Mouse (Mus musculus) embryonic facial prominence, embryonic 15.5 days (tissue): ENCODE data around the gene Hes3. TPM values are rescaled to one million over a fixed set of nuclear protein-coding genes. Genes with fewer than 3 reads are reported as not detected.

Experiments used
- ATAC-seq: fragments of 200-750 bp; cut with Nextera tagmentation; 2 replicates; pipeline ENCODE4 v1.8.0; 2017; ENCODE audit warnings: low read depth, moderate TSS enrichment; ENCODE audit not compliant: insufficient number of reproducible peaks, low FRiP score, low TSS enrichment
- H3K27ac ChIP-seq: fragments of 300-500 bp; sonication (generic); replicated peaks from 2 replicates; pipeline ENCODE4 v1.5.1; 2015; ENCODE audit warnings: mild to moderate bottlenecking, inconsistent platforms
- H3K27me3 ChIP-seq: fragments of 300-500 bp; sonication (generic); 2 replicates; pipeline ENCODE4 v1.6.1; 2015; ENCODE audit warnings: inconsistent platforms
- H3K36me3 ChIP-seq: fragments of 300-500 bp; sonication (generic); 2 replicates; pipeline ENCODE4 v1.6.1; 2015; ENCODE audit warnings: mild to moderate bottlenecking, inconsistent platforms
- H3K4me1 ChIP-seq: fragments of 300-500 bp; sonication (generic); 2 replicates; pipeline ENCODE4 v1.6.1; 2015; ENCODE audit warnings: inconsistent platforms
- H3K4me2 ChIP-seq: fragments of 300-500 bp; sonication (generic); replicated peaks from 2 replicates; pipeline ENCODE4 v1.6.1; 2015; ENCODE audit warnings: mild to moderate bottlenecking, inconsistent platforms
- H3K4me3 ChIP-seq: fragments of 300-500 bp; sonication (generic); replicated peaks from 2 replicates; pipeline ENCODE4 v1.5.1; 2015; ENCODE audit warnings: mild to moderate bottlenecking, inconsistent platforms
- H3K9ac ChIP-seq: fragments of 300-500 bp; sonication (generic); 2 replicates; pipeline ENCODE4 v1.6.1; 2015; ENCODE audit warnings: inconsistent platforms
- H3K9me3 ChIP-seq: fragments of 300-500 bp; sonication (generic); replicated peaks from 2 replicates; pipeline ENCODE4 v1.6.1; 2016; ENCODE audit warnings: inconsistent platforms
- WGBS: fragments of 180-500 bp; shearing (Covaris S2); methylation state at CpG from one replicate; pipeline ENCODE4 v1.1.7; 2015; 5-methylcytosine and 5-hydroxymethylcytosine counted together
- polyA plus RNA-seq: library from polyadenylated mRNA; unstranded; fragments of >200 nt; fragmentation: Nextera tagmentation; extraction: Ambion mirVana; gene quantifications from 2 replicates; pipeline ENCODE4 v1.2.1, GENCODE M21; 2015

The Hes3 gene
- polyA plus RNA-seq, 1 experiment from 2014 or later, result not detected

GRCm38 (mm10) chr4:152250615-152251014 lies 40.8 kb downstream of the Hes3 start:
- Histone ChIP-seq H3K9ac (no peak overlapping the region), H3K4me2 (no peak overlapping the region), H3K27me3 (no peaks in the 10 kb centered on the region), H3K4me3 (no peak overlapping the region), H3K36me3 (0 out of 2 replicates have a peak, but pooled peaks cover 4% of the 10 kb centered on the region), H3K9me3 (no peaks in the 10 kb centered on the region), H3K27ac (no peak overlapping the region), H3K4me1 (peaks cover 9% of the 10 kb centered on the region; the same call in 1 of the 2 replicates)
- 88% methylated on average over 6 of the region's 6 CpGs for WGBS
- no peak for ATAC-seq

- Histone ChIP-seq H3K27ac (no peak overlapping the region), H3K9me3 (no peaks in the 10 kb centered on the region), H3K36me3 (no peaks in the 10 kb centered on the region), H3K27me3 (no peaks in the 10 kb centered on the region), H3K9ac (no peak overlapping the region), H3K4me3 (no peak overlapping the region), H3K4me2 (no peak overlapping the region), H3K4me1 (peaks cover 18% of the 10 kb centered on the region)
- 70% methylated on average over 3 of the region's 3 CpGs for WGBS
- no peak for ATAC-seq
Observed at GRCm38 (mm10) chr4:152247195-152247594, 44.3 kb downstream of the Hes3 start.

GRCm38 (mm10) chr4:152246011-152246410 lies 45.5 kb downstream of the Hes3 start:
- H3K9ac ChIP-seq, result no peak overlapping the region
- no peak overlapping the region for H3K4me3 ChIP-seq
- H3K27me3 ChIP-seq, result no peaks in the 10 kb centered on the region
- no peak overlapping the region for H3K27ac ChIP-seq
- WGBS, result 58% methylated on average over 6 of the region's 6 CpGs
- ATAC-seq, result no peak
- peaks cover 18% of the 10 kb centered on the region for H3K4me1 ChIP-seq
- no peaks in the 10 kb centered on the region for H3K36me3 ChIP-seq
- H3K9me3 ChIP-seq, result no peaks in the 10 kb centered on the region
- H3K4me2 ChIP-seq, result no peak overlapping the region

- no peaks in the 10 kb centered on the region for H3K36me3 ChIP-seq
- H3K4me3 ChIP-seq, result no peak overlapping the region
- H3K4me2 ChIP-seq, result no peak overlapping the region
- H3K27me3 ChIP-seq, result no peaks in the 10 kb centered on the region
- no peak for ATAC-seq
- peaks cover 18% of the 10 kb centered on the region for H3K4me1 ChIP-seq
- H3K27ac ChIP-seq, result no peak overlapping the region
- WGBS, result 72% methylated on average over 11 of the region's 11 CpGs
- no peaks in the 10 kb centered on the region for H3K9me3 ChIP-seq
- H3K9ac ChIP-seq, result no peak overlapping the region
Observed at GRCm38 (mm10) chr4:152244545-152245522, 46.6 kb downstream of the Hes3 start.

- peaks cover 18% of the 10 kb centered on the region for H3K4me1 ChIP-seq
- H3K27me3 ChIP-seq, result no peaks in the 10 kb centered on the region
- no peak overlapping the region for H3K9ac ChIP-seq
- H3K36me3 ChIP-seq, result no peaks in the 10 kb centered on the region
- no peak overlapping the region for H3K4me3 ChIP-seq
- no peaks in the 10 kb centered on the region for H3K9me3 ChIP-seq
- no peak overlapping the region for H3K4me2 ChIP-seq
- no peak for ATAC-seq
- no peak overlapping the region for H3K27ac ChIP-seq
- WGBS, result 91% methylated on average over 8 of the region's 8 CpGs
Observed at GRCm38 (mm10) chr4:152243969-152244368, 47.5 kb downstream of the Hes3 start.

GRCm38 (mm10) chr4:152243241-152243891 lies 48.1 kb downstream of the Hes3 start:
- H3K27me3 ChIP-seq, result no peaks in the 10 kb centered on the region
- no peak overlapping the region for H3K4me3 ChIP-seq
- no peak overlapping the region for H3K4me2 ChIP-seq
- H3K27ac ChIP-seq, result no peak overlapping the region
- H3K4me1 ChIP-seq, result peaks cover 18% of the 10 kb centered on the region
- H3K36me3 ChIP-seq, result no peaks in the 10 kb centered on the region
- no peak for ATAC-seq
- H3K9ac ChIP-seq, result no peak overlapping the region
- H3K9me3 ChIP-seq, result no peaks in the 10 kb centered on the region
- WGBS, result 82% methylated on average over 9 of the region's 9 CpGs

- WGBS, result 67% methylated on average over 4 of the region's 4 CpGs
- no peak for ATAC-seq
- Histone ChIP-seq H3K4me1 (peaks cover 6% of the 10 kb centered on the region; the same call in 1 of the 2 replicates), H3K9ac (no peak overlapping the region), H3K36me3 (peaks cover 5% of the 10 kb centered on the region; the same call in 1 of the 2 replicates), H3K4me2 (no peak overlapping the region), H3K9me3 (no peaks in the 10 kb centered on the region), H3K27me3 (no peaks in the 10 kb centered on the region), H3K27ac (no peak overlapping the region), H3K4me3 (no peak overlapping the region)
Observed at GRCm38 (mm10) chr4:152239974-152240373, 51.5 kb downstream of the Hes3 start.

Other genes with a start within 250 kb of the Hes3 start
- 20.8 and 21.3 TPM in 2 replicates for gene Plekhg5, start 219.2 kb downstream of the Hes3 start, polyA plus RNA-seq
- gene Tnfrsf25, start 175.7 kb downstream of the Hes3 start, polyA plus RNA-seq, result 1.5 and 2.0 TPM in 2 replicates
- gene Espn, start 139.3 kb downstream of the Hes3 start, polyA plus RNA-seq, result 7.5 TPM in 2 replicates
- 1.6 and 1.9 TPM in 2 replicates for gene Hes2, start 132.8 kb downstream of the Hes3 start, polyA plus RNA-seq
- 65.5 and 77.0 TPM in 2 replicates for gene Acot7, start 113.5 kb downstream of the Hes3 start, polyA plus RNA-seq
- 29.0 and 35.7 TPM in 2 replicates for gene Gpr153, start 17.4 kb downstream of the Hes3 start, polyA plus RNA-seq
- 23.5 and 26.7 TPM in 2 replicates for gene Icmt, start 5.6 kb upstream of the Hes3 start, polyA plus RNA-seq
- 0.23 and 0.72 TPM in 2 replicates for gene Rnf207, start 27.3 kb upstream of the Hes3 start, polyA plus RNA-seq
- gene Rpl22, start 34.1 kb upstream of the Hes3 start, polyA plus RNA-seq, result 342 and 365 TPM in 2 replicates
- gene Chd5, start 47.0 kb upstream of the Hes3 start, polyA plus RNA-seq, result 0.76 and 1.2 TPM in 2 replicates
- 3.6 and 6.2 TPM in 2 replicates for gene Nphp4, start 185.0 kb upstream of the Hes3 start, polyA plus RNA-seq
- 8.9 and 9.7 TPM in 2 replicates for gene Kcnab2, start 186.2 kb upstream of the Hes3 start, polyA plus RNA-seq